Mouse (Mus musculus): ENCODE measurements around the gene Ofcc1.

DNA sequence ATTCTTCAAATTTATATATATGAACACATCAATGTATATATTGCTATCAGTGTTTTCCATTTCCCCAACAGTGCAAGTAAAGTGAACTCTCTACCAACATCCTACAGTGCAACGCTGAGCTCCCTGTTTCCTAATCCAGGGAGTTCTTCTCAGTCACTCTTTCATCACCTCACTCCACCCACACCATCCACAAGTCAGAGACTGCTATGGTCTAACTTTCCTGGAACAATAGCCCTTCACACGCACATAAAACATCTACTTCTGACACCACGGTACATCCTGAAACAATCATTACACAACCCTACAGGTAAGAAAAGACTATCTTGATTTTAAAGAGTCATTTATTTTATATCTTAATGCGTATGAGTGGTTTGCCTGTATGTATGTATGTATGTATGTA lies 335.4 kb downstream of the Ofcc1 start:
- TF ChIP-seq CTCF (IDR thresholded peaks at IDR 0.05; ENCODE audit: low read depth, low read length), result no peak
- no peak for TF ChIP-seq GATA1 (IDR thresholded peaks at IDR 0.05; ENCODE audit: borderline replicate concordance, low read length)
- TF ChIP-seq POLR2AphosphoS5 (IDR thresholded peaks at IDR 0.05; ENCODE audit: insufficient replicate concordance, low read depth, low read length), result no peak

All from G1E (cell line).